Mouse (Mus musculus) liver, embryonic 13.5 days (tissue): ENCODE measurements around the gene Nup50. TPM values are rescaled to one million over a fixed set of nuclear protein-coding genes. Genes with fewer than 3 reads are reported as not detected.

Source experiments
- ATAC-seq: fragments of 200-750 bp; cut with Nextera tagmentation; 2 replicates; pipeline ENCODE4 v1.8.0; 2017; ENCODE audit warnings: low read depth, mild to moderate bottlenecking, moderate number of reproducible peaks, moderate library complexity
- DNase-seq: peaks from one replicate; pipeline ENCODE4 v3.0.0; 2022
- H3K27ac ChIP-seq: fragments of 300-500 bp; sonication (generic); 2 replicates; pipeline ENCODE4 v1.5.1; 2015; ENCODE audit warnings: moderate library complexity, mild to moderate bottlenecking, inconsistent platforms
- H3K27me3 ChIP-seq: fragments of 300-500 bp; sonication (generic); 2 replicates; pipeline ENCODE4 v1.6.1; 2015; ENCODE audit warnings: mild to moderate bottlenecking, inconsistent platforms
- H3K36me3 ChIP-seq: fragments of 300-500 bp; sonication (generic); 2 replicates; pipeline ENCODE4 v1.6.1; 2015; ENCODE audit warnings: mild to moderate bottlenecking, inconsistent platforms
- H3K4me1 ChIP-seq: fragments of 300-500 bp; sonication (generic); replicated peaks from 2 replicates; pipeline ENCODE4 v1.6.1; 2015; ENCODE audit warnings: inconsistent platforms
- H3K4me2 ChIP-seq: fragments of 300-500 bp; sonication (generic); 2 replicates; pipeline ENCODE4 v1.6.1; 2015; ENCODE audit warnings: inconsistent platforms, mild to moderate bottlenecking, moderate library complexity
- H3K4me3 ChIP-seq: fragments of 300-500 bp; sonication (generic); replicated peaks from 2 replicates; pipeline ENCODE4 v1.5.1; 2015; ENCODE audit warnings: mild to moderate bottlenecking, inconsistent platforms
- H3K9ac ChIP-seq: fragments of 300-500 bp; sonication (generic); 2 replicates; pipeline ENCODE4 v1.6.1; 2015; ENCODE audit warnings: mild to moderate bottlenecking, inconsistent platforms
- H3K9me3 ChIP-seq: fragments of 300-500 bp; sonication (generic); replicated peaks from 2 replicates; pipeline ENCODE4 v1.6.1; 2016; ENCODE audit warnings: inconsistent platforms
- WGBS: fragments of 180-500 bp; shearing (Covaris S2); methylation state at CpG from one replicate; pipeline ENCODE4 v1.1.7; 2015; ENCODE audit not compliant: insufficient replicate concordance; 5-methylcytosine and 5-hydroxymethylcytosine counted together
- polyA plus RNA-seq: library from polyadenylated mRNA; unstranded; fragments of >200 nt; fragmentation: Nextera tagmentation; extraction: Ambion mirVana; gene quantifications from 2 replicates; pipeline ENCODE4 v1.2.1, GENCODE M21; 2015

The Nup50 gene
- polyA plus RNA-seq, 1 experiment from 2014 or later, result 30.0 TPM

- Histone ChIP-seq H3K27ac (no peak within 1 kb of the TSS), H3K4me1 (peaks cover 24% of the 10 kb centered on the region), H3K9me3 (no peaks in the 10 kb centered on the region), H3K27me3 (no peaks in the 10 kb centered on the region), H3K9ac (no peak within 1 kb of the TSS), H3K4me3 (no peak within 1 kb of the TSS), H3K4me2 (no peak within 1 kb of the TSS), H3K36me3 (peaks cover 7% of the 10 kb centered on the region; the same call in 1 of the 2 replicates)
- no peak for ATAC-seq
- WGBS, result 87% methylated on average over 3 of the region's 3 CpGs
- no peak for DNase-seq
Observed at GRCm38 (mm10) chr15:84919938-84920337, 3.3 kb upstream of the Nup50 start, which contains the start of gene Gm29666. TSS of gene Gm29666 (minus strand) at chr15:84920038.

GRCm38 (mm10) chr15:84923508-84924181, 434 bp downstream of the Nup50 start:
- H3K36me3 ChIP-seq, result peaks cover 29% of the 10 kb centered on the region
- WGBS, result under 1% methylated on average over 68 of the region's 68 CpGs
- DNase-seq, result peak; percentile 71

GRCm38 (mm10) chr15:84924781-84925315, 1.6 kb downstream of the Nup50 start:
- Histone ChIP-seq H3K27me3 (no peaks in the 10 kb centered on the region), H3K36me3 (peaks cover 36% of the 10 kb centered on the region), H3K4me1 (peaks cover 36% of the 10 kb centered on the region), H3K27ac (peak overlapping the region; percentile 98), H3K9ac (peak overlapping the region; percentile 99), H3K4me3 (peak overlapping the region; percentile 95), H3K9me3 (no peaks in the 10 kb centered on the region), H3K4me2 (peak overlapping the region; percentile 85)
- WGBS, result 9% methylated on average over 9 of the region's 9 CpGs
- DNase-seq (peak; percentile 13), ATAC-seq (no peak)

More at GRCm38 (mm10) chr15:84923508-84924181, 434 bp downstream of the Nup50 start:
- Histone ChIP-seq H3K4me3 (peak overlapping the region; percentile 95), H3K9ac (peak overlapping the region; percentile 99), H3K9me3 (no peaks in the 10 kb centered on the region), H3K27me3 (no peaks in the 10 kb centered on the region), H3K27ac (peak overlapping the region; percentile 98), H3K4me2 (peak overlapping the region; percentile 85), H3K4me1 (peaks cover 36% of the 10 kb centered on the region)
- peak; percentile 82 for ATAC-seq

- 75% methylated on average over 1 of the region's 1 CpGs for WGBS
- H3K27ac ChIP-seq, result peak overlapping the region; percentile 42; the same call in 1 of the 2 replicates
- peak overlapping the region; percentile 85 for H3K4me2 ChIP-seq
- peaks cover 36% of the 10 kb centered on the region for H3K4me1 ChIP-seq
- no peak for ATAC-seq
- DNase-seq, result peak; percentile 21
- no peaks in the 10 kb centered on the region for H3K9me3 ChIP-seq
- H3K27me3 ChIP-seq, result no peaks in the 10 kb centered on the region
- peaks cover 43% of the 10 kb centered on the region for H3K36me3 ChIP-seq
- peak overlapping the region; percentile 41 for H3K9ac ChIP-seq
- peak overlapping the region; percentile 95 for H3K4me3 ChIP-seq
Observed at GRCm38 (mm10) chr15:84925495-84926018, 2.3 kb downstream of the Nup50 start.

GRCm38 (mm10) chr15:84932351-84932750, 9.1 kb downstream of the Nup50 start:
- Histone ChIP-seq H3K9ac (no peak overlapping the region), H3K9me3 (no peaks in the 10 kb centered on the region), H3K4me3 (no peak overlapping the region), H3K4me1 (peaks cover 13% of the 10 kb centered on the region; the same call in 1 of the 2 replicates), H3K36me3 (peaks cover 100% of the 10 kb centered on the region), H3K27ac (peak overlapping the region; percentile 43; the same call in 1 of the 2 replicates), H3K27me3 (no peaks in the 10 kb centered on the region), H3K4me2 (no peak overlapping the region)
- ATAC-seq (peak; percentile 73), DNase-seq (no peak)
- WGBS, result 64% methylated on average over 5 of the region's 5 CpGs

GRCm38 (mm10) chr15:84934901-84935300, 11.7 kb downstream of the Nup50 start:
- WGBS, result 91% methylated on average over 16 of the region's 16 CpGs

GRCm38 (mm10) chr15:84940102-84940501, 16.9 kb downstream of the Nup50 start:
- H3K4me3 ChIP-seq, result no peak overlapping the region
- no peak for ATAC-seq
- no peak overlapping the region for H3K4me2 ChIP-seq
- H3K9ac ChIP-seq, result no peak overlapping the region
- DNase-seq, result no peak
- H3K9me3 ChIP-seq, result no peaks in the 10 kb centered on the region
- peaks cover 83% of the 10 kb centered on the region for H3K36me3 ChIP-seq
- no peaks in the 10 kb centered on the region for H3K4me1 ChIP-seq
- 73% methylated on average over 12 of the region's 12 CpGs for WGBS
- no peaks in the 10 kb centered on the region for H3K27me3 ChIP-seq
- no peak overlapping the region for H3K27ac ChIP-seq

More at GRCm38 (mm10) chr15:84934901-84935300, 11.7 kb downstream of the Nup50 start:
- Histone ChIP-seq H3K27ac (no peak overlapping the region), H3K9ac (no peak overlapping the region), H3K9me3 (no peaks in the 10 kb centered on the region), H3K36me3 (peaks cover 100% of the 10 kb centered on the region), H3K4me2 (no peak overlapping the region), H3K4me1 (peaks cover 13% of the 10 kb centered on the region; the same call in 1 of the 2 replicates), H3K4me3 (no peak overlapping the region), H3K27me3 (no peaks in the 10 kb centered on the region)
- no peak for ATAC-seq
- no peak for DNase-seq

- Histone ChIP-seq H3K27me3 (no peaks in the 10 kb centered on the region), H3K9me3 (no peaks in the 10 kb centered on the region), H3K4me1 (no peaks in the 10 kb centered on the region), H3K4me2 (no peak overlapping the region), H3K36me3 (peaks cover 56% of the 10 kb centered on the region), H3K27ac (no peak overlapping the region), H3K9ac (no peak overlapping the region), H3K4me3 (no peak overlapping the region)
- DNase-seq, result no peak
- WGBS, result 84% methylated on average over 11 of the region's 11 CpGs
- no peak for ATAC-seq
Observed at GRCm38 (mm10) chr15:84942647-84943285, 19.6 kb downstream of the Nup50 start.

GRCm38 (mm10) chr15:84944319-84944718, 21.1 kb downstream of the Nup50 start:
- Histone ChIP-seq H3K27me3 (no peaks in the 10 kb centered on the region), H3K9ac (no peak overlapping the region), H3K4me2 (no peak overlapping the region), H3K36me3 (peaks cover 41% of the 10 kb centered on the region), H3K4me3 (no peak overlapping the region), H3K4me1 (no peaks in the 10 kb centered on the region), H3K9me3 (no peaks in the 10 kb centered on the region), H3K27ac (no peak overlapping the region)
- DNase-seq (no peak), ATAC-seq (no peak)
- WGBS, result 74% methylated on average over 5 of the region's 5 CpGs

GRCm38 (mm10) chr15:84948990-84949389, 25.8 kb downstream of the Nup50 start:
- Histone ChIP-seq H3K9ac (no peak overlapping the region), H3K27me3 (no peaks in the 10 kb centered on the region), H3K4me1 (no peaks in the 10 kb centered on the region), H3K36me3 (0 out of 2 replicates have a peak, but pooled peaks cover 4% of the 10 kb centered on the region), H3K27ac (no peak overlapping the region), H3K9me3 (no peaks in the 10 kb centered on the region), H3K4me3 (no peak overlapping the region), H3K4me2 (no peak overlapping the region)
- 84% methylated on average over 14 of the region's 14 CpGs for WGBS
- ATAC-seq, result no peak
- no peak for DNase-seq

GRCm38 (mm10) chr15:84950053-84950452, 26.8 kb downstream of the Nup50 start:
- Histone ChIP-seq H3K27me3 (no peaks in the 10 kb centered on the region), H3K27ac (no peak overlapping the region), H3K9ac (no peak overlapping the region), H3K4me2 (no peak overlapping the region), H3K4me3 (no peak overlapping the region), H3K36me3 (0 out of 2 replicates have a peak, but pooled peaks cover 4% of the 10 kb centered on the region), H3K4me1 (no peaks in the 10 kb centered on the region), H3K9me3 (no peaks in the 10 kb centered on the region)
- ATAC-seq (no peak), DNase-seq (no peak)
- 69% methylated on average over 4 of the region's 4 CpGs for WGBS
